Mouse (Mus musculus): ENCODE data around the gene Magi1. TPM values are rescaled to one million over a fixed set of nuclear protein-coding genes. Genes with fewer than 3 reads are reported as not detected.

The Magi1 gene
- polyA plus RNA-seq (2014; fragmentation: Nextera tagmentation; extraction: Ambion mirVana), result 12.0 and 13.6 TPM in 2 replicates

DNA sequence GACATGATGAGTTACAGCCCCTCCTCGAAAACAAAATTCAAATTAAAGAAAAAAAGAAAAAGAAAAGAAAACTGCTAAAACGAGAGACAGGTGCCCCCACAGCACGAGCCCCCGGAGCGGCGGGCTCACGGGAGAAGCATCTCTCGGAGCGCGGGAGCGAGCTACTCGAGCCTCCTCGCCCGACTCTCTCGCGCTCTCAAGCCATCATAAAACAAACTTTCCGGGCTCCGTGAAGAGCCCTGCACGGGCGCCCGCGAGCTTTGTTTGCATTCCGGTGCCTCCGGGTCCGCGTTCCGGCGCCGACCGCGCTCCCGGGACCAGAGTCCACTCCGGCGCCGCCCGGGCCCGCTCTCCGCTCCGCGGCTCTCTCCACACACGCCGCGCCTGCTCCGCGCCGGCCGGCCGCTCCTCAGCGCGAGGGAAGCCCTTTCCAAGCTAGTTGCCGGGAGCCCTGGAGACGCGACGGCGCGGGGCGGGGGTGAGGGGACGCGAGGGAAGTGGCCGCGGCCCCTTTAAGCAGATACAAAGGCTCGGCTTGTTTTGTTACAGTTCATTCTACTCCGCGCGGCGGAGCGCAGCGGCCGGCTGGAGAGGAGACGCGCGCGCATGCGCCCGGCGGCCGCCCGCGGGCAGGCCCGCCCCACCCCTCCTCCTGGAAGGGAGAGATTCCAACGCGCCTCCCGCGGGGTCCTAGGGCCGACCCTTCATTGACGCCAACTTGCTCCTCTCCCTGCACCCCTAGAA, at the start of gene Magi1:
Gene Magi1 (minus strand): TSS at position 600 of the 744 bp plus-strand sequence.
- H3K4me3 ChIP-seq (ENCODE audit: low read depth, low read length), result peak within 1 kb of the TSS; percentile 91
- DNase-seq (ENCODE audit: low spot score) (peak; percentile 99), ATAC-seq (replicated peaks; ENCODE audit: insufficient number of reproducible peaks, low FRiP score, low TSS enrichment, low read depth) (peak; percentile 94)
- H3K4me2 ChIP-seq (ENCODE audit: low read depth, low read length), result peak within 1 kb of the TSS; percentile 87
- H3K9ac ChIP-seq (replicated peaks; ENCODE audit: low read length), result peak within 1 kb of the TSS; percentile 90
- no peaks in the 10 kb centered on the region for H3K36me3 ChIP-seq (replicated peaks; ENCODE audit: control insufficient read depth, insufficient read depth, low read depth, low read length)
- H3K9me3 ChIP-seq (replicated peaks; ENCODE audit: control insufficient read depth, low read length), result 0 out of 2 replicates have a peak, but pooled peaks cover 5% of the 10 kb centered on the region
- WGBS, result under 1% methylated on average over 84 of the region's 86 CpGs
- peak within 1 kb of the TSS; percentile 99 for H3K27ac ChIP-seq (replicated peaks; ENCODE audit: low read depth, low read length)
- no peaks in the 10 kb centered on the region for H3K4me1 ChIP-seq (ENCODE audit: control insufficient read depth, insufficient read depth, low read length)
- H3K27me3 ChIP-seq (ENCODE audit: control insufficient read depth, insufficient read depth, low read length), result no peaks in the 10 kb centered on the region

DNA sequence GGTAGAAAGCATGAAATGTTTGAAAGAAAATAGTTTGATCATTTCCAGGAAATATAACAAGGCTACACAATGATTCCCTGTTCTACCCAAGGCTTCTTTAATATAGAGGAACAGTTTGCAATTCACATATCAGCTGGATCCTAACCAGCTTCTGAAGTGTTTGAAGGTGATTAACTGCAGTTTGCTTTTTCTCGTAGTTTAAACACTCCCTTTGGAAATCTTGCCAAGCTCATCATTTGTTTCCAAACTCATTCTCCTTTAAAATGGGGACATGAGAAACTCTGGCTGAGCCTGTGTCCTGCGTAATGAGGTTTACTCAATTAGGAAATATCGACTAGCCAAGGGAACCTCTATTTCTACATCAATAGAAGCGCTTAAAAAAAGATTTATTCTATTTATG, 43.4 kb upstream of the Magi1 start:
- WGBS, result 84% methylated on average over 4 of the region's 4 CpGs
- DNase-seq (ENCODE audit: low spot score), result no peak

DNA sequence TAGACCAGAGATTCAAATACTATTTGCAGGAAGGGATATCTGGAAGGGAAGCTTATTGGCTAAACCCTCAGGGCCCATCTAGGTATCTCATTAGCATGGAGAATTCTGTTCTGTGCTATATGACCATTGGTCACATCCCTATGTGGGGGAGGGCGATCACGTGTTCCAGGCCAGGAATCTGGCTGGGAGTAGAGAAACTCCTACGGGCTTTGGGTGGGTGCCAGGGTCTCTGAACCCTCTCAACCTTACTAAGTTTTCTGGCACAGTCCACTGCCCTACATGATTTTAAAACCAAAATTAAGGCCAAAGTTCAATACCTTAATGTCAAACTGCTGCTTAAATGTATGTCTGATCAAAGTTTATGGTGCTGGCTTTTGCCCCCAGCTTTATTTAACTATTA, 33.2 kb upstream of the Magi1 start:
- 94% methylated on average over 3 of the region's 3 CpGs for WGBS
- no peaks in the 10 kb centered on the region for H3K36me3 ChIP-seq (replicated peaks; ENCODE audit: control insufficient read depth, insufficient read depth, low read depth, low read length)

More for the DNA sequence above, 43.4 kb upstream of the Magi1 start:
- Histone ChIP-seq H3K4me2 (ENCODE audit: low read depth, low read length) (no peak overlapping the region), H3K27ac (replicated peaks; ENCODE audit: low read depth, low read length) (no peak overlapping the region), H3K9ac (replicated peaks; ENCODE audit: low read length) (no peak overlapping the region), H3K4me1 (ENCODE audit: control insufficient read depth, insufficient read depth, low read length) (no peaks in the 10 kb centered on the region), H3K4me3 (ENCODE audit: low read depth, low read length) (no peak overlapping the region), H3K27me3 (ENCODE audit: control insufficient read depth, insufficient read depth, low read length) (no peaks in the 10 kb centered on the region), H3K9me3 (replicated peaks; ENCODE audit: control insufficient read depth, low read length) (no peaks in the 10 kb centered on the region), H3K36me3 (replicated peaks; ENCODE audit: control insufficient read depth, insufficient read depth, low read depth, low read length) (no peaks in the 10 kb centered on the region)
- ATAC-seq (replicated peaks; ENCODE audit: insufficient number of reproducible peaks, low FRiP score, low TSS enrichment, low read depth), result no peak

DNA sequence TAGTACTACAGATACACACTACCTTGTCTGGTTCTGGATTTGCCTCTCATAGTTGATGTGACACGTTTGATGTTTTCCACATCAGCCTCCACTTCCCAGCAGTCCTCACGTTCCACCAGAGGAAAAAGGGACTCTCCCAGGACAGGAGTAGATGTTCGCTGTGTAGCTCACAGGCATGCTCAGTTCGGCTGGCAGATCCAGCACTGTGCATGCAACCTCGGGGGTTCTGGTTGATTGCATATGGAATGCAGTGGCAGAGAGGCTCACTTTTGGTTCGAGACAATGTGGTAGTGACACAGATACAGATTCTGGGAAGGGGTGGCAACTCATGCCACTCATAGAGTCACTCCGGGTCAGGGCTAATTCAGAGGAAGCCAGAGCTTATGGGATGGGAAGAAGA, 28.6 kb upstream of the Magi1 start:
- Histone ChIP-seq H3K27ac (replicated peaks; ENCODE audit: low read depth, low read length) (no peak overlapping the region), H3K27me3 (ENCODE audit: control insufficient read depth, insufficient read depth, low read length) (no peaks in the 10 kb centered on the region), H3K36me3 (replicated peaks; ENCODE audit: control insufficient read depth, insufficient read depth, low read depth, low read length) (no peaks in the 10 kb centered on the region), H3K9ac (replicated peaks; ENCODE audit: low read length) (no peak overlapping the region), H3K4me2 (ENCODE audit: low read depth, low read length) (no peak overlapping the region), H3K9me3 (replicated peaks; ENCODE audit: control insufficient read depth, low read length) (no peaks in the 10 kb centered on the region), H3K4me3 (ENCODE audit: low read depth, low read length) (no peak overlapping the region), H3K4me1 (ENCODE audit: control insufficient read depth, insufficient read depth, low read length) (no peaks in the 10 kb centered on the region)
- DNase-seq (ENCODE audit: low spot score) (no peak), ATAC-seq (replicated peaks; ENCODE audit: insufficient number of reproducible peaks, low FRiP score, low TSS enrichment, low read depth) (no peak)
- 66% methylated on average over 7 of the region's 7 CpGs for WGBS

More for the DNA sequence above, 33.2 kb upstream of the Magi1 start:
- no peaks in the 10 kb centered on the region for H3K9me3 ChIP-seq (replicated peaks; ENCODE audit: control insufficient read depth, low read length)
- H3K9ac ChIP-seq (replicated peaks; ENCODE audit: low read length), result no peak overlapping the region
- DNase-seq (ENCODE audit: low spot score) (no peak), ATAC-seq (replicated peaks; ENCODE audit: insufficient number of reproducible peaks, low FRiP score, low TSS enrichment, low read depth) (no peak)
- no peaks in the 10 kb centered on the region for H3K4me1 ChIP-seq (ENCODE audit: control insufficient read depth, insufficient read depth, low read length)
- H3K4me3 ChIP-seq (ENCODE audit: low read depth, low read length), result no peak overlapping the region
- H3K27me3 ChIP-seq (ENCODE audit: control insufficient read depth, insufficient read depth, low read length), result no peaks in the 10 kb centered on the region
- no peak overlapping the region for H3K27ac ChIP-seq (replicated peaks; ENCODE audit: low read depth, low read length)
- H3K4me2 ChIP-seq (ENCODE audit: low read depth, low read length), result no peak overlapping the region

DNA sequence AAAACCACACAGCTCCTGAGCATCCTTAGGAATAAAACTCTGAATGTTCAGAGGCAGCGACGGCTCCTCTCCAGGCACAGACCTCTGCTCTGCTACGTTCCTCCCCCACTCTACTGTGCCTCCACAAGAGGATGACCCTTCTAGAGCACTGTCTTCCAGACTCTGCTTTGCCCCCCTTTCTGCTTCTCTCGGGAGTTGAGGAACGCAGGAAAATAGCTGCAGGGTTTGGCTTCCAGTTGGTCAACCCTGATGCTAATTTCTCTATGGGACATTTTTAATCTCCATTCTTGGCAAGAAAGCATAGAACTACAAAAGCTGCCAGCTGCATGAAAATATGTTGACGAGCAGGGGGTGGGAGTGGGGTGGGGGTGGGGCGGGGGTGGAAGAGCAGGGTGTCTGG, 24.8 kb upstream of the Magi1 start:
- H3K36me3 ChIP-seq (replicated peaks; ENCODE audit: control insufficient read depth, insufficient read depth, low read depth, low read length), result no peaks in the 10 kb centered on the region
- H3K9me3 ChIP-seq (replicated peaks; ENCODE audit: control insufficient read depth, low read length), result no peaks in the 10 kb centered on the region
- no peaks in the 10 kb centered on the region for H3K4me1 ChIP-seq (ENCODE audit: control insufficient read depth, insufficient read depth, low read length)
- 38% methylated on average over 7 of the region's 7 CpGs for WGBS
- no peak for ATAC-seq (replicated peaks; ENCODE audit: insufficient number of reproducible peaks, low FRiP score, low TSS enrichment, low read depth)
- no peak overlapping the region for H3K4me3 ChIP-seq (ENCODE audit: low read depth, low read length)
- no peak overlapping the region for H3K27ac ChIP-seq (replicated peaks; ENCODE audit: low read depth, low read length)
- H3K9ac ChIP-seq (replicated peaks; ENCODE audit: low read length), result no peak overlapping the region
- no peak overlapping the region for H3K4me2 ChIP-seq (ENCODE audit: low read depth, low read length)
- peak; percentile 23 for DNase-seq (ENCODE audit: low spot score)
- H3K27me3 ChIP-seq (ENCODE audit: control insufficient read depth, insufficient read depth, low read length), result no peaks in the 10 kb centered on the region

DNA sequence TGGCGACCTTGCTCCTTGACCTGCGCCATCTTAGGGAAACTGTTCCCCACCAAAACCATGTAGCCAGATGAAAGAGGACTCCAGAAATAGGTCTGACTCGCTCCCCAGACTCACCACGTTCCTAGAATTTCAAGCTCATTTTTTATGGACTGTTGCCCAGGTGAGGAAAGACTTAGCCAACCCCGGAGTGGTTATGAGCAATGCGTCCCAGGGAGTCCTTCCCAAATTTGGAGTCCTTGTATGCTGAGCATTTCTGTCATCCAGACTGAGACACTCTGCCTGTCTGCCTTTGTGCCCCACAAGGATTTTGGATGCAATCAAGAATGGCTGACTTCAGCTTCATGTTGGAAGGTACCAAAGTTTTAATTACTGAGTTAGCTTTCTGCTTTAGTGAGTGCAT, 19.8 kb upstream of the Magi1 start:
- Histone ChIP-seq H3K4me1 (ENCODE audit: control insufficient read depth, insufficient read depth, low read length) (no peaks in the 10 kb centered on the region), H3K4me2 (ENCODE audit: low read depth, low read length) (no peak overlapping the region), H3K9ac (replicated peaks; ENCODE audit: low read length) (no peak overlapping the region), H3K27me3 (ENCODE audit: control insufficient read depth, insufficient read depth, low read length) (no peaks in the 10 kb centered on the region), H3K9me3 (replicated peaks; ENCODE audit: control insufficient read depth, low read length) (no peaks in the 10 kb centered on the region), H3K27ac (replicated peaks; ENCODE audit: low read depth, low read length) (no peak overlapping the region), H3K36me3 (replicated peaks; ENCODE audit: control insufficient read depth, insufficient read depth, low read depth, low read length) (no peaks in the 10 kb centered on the region), H3K4me3 (ENCODE audit: low read depth, low read length) (no peak overlapping the region)
- 78% methylated on average over 6 of the region's 6 CpGs for WGBS
- DNase-seq (ENCODE audit: low spot score), result no peak
- ATAC-seq (replicated peaks; ENCODE audit: insufficient number of reproducible peaks, low FRiP score, low TSS enrichment, low read depth), result no peak

DNA sequence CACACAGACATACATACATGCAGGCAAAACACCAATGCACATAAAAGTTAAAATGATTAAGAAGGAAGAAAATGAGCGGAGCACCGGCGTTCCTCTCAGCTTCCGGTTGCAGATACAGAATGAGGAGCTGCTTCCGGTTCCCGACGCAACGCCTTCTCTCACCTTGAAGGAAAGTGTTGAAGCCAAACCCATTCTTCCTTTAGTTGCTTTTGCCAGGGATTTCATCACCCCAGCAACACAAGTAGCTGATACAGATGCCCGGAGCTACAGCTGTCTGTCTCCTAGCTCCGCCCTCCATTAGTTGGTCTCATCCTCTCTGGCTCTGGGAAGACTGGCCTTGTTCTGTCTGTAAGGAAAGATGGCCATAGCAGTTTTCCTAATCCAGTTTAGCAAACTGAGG, 18.1 kb upstream of the Magi1 start:
- no peak for DNase-seq (ENCODE audit: low spot score)
- WGBS, result 87% methylated on average over 10 of the region's 10 CpGs
- ATAC-seq (replicated peaks; ENCODE audit: insufficient number of reproducible peaks, low FRiP score, low TSS enrichment, low read depth), result no peak
- Histone ChIP-seq H3K27me3 (ENCODE audit: control insufficient read depth, insufficient read depth, low read length) (no peaks in the 10 kb centered on the region), H3K9ac (replicated peaks; ENCODE audit: low read length) (no peak overlapping the region), H3K27ac (replicated peaks; ENCODE audit: low read depth, low read length) (no peak overlapping the region), H3K4me3 (ENCODE audit: low read depth, low read length) (no peak overlapping the region), H3K4me2 (ENCODE audit: low read depth, low read length) (no peak overlapping the region), H3K9me3 (replicated peaks; ENCODE audit: control insufficient read depth, low read length) (no peaks in the 10 kb centered on the region), H3K36me3 (replicated peaks; ENCODE audit: control insufficient read depth, insufficient read depth, low read depth, low read length) (no peaks in the 10 kb centered on the region), H3K4me1 (ENCODE audit: control insufficient read depth, insufficient read depth, low read length) (no peaks in the 10 kb centered on the region)

DNA sequence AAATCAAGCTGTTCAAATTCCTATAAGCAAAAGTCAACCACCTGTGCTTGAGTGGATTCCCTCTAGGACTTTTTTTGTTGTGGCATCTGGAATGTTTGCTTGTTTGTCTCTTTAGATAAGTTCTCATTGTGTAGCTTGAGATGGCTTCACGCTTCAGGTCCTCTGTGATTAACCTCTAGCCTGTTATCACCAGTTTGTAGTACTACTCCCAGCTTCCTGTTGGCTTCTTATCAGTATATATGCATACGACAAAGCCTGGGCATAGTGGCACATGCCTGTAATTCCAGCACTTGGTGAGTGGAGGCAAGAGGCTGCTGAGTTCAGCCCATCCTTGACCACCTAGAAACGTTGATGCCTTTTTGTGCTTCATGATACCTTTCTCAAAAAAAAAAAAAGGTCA, 16.8 kb upstream of the Magi1 start:
- Histone ChIP-seq H3K27me3 (ENCODE audit: control insufficient read depth, insufficient read depth, low read length) (no peaks in the 10 kb centered on the region), H3K36me3 (replicated peaks; ENCODE audit: control insufficient read depth, insufficient read depth, low read depth, low read length) (no peaks in the 10 kb centered on the region), H3K4me2 (ENCODE audit: low read depth, low read length) (no peak overlapping the region), H3K27ac (replicated peaks; ENCODE audit: low read depth, low read length) (no peak overlapping the region), H3K4me1 (ENCODE audit: control insufficient read depth, insufficient read depth, low read length) (no peaks in the 10 kb centered on the region), H3K9ac (replicated peaks; ENCODE audit: low read length) (no peak overlapping the region), H3K9me3 (replicated peaks; ENCODE audit: control insufficient read depth, low read length) (no peaks in the 10 kb centered on the region), H3K4me3 (ENCODE audit: low read depth, low read length) (no peak overlapping the region)
- DNase-seq (ENCODE audit: low spot score), result no peak
- WGBS, result 74% methylated on average over 3 of the region's 3 CpGs
- no peak for ATAC-seq (replicated peaks; ENCODE audit: insufficient number of reproducible peaks, low FRiP score, low TSS enrichment, low read depth)
